Mouse (Mus musculus): ENCODE results near the gene Trim39.

- no peak for TF ChIP-seq CTCF (IDR thresholded peaks at IDR 0.05; ENCODE audit: control insufficient read depth, insufficient read depth, low read length)
- no peak for TF ChIP-seq POLR2A (IDR thresholded peaks at IDR 0.05; ENCODE audit: borderline replicate concordance, control insufficient read depth, low read depth, low read length)
These were observed 28.0 kb downstream of the Trim39 start for GRCm38 (mm10) chr17:36244031-36244430.

All from bone marrow, adult 2 months (tissue).